Mouse (Mus musculus): ENCODE measurements around the gene Vmn1r4. TPM values are rescaled to one million over a fixed set of nuclear protein-coding genes. Genes with fewer than 3 reads are reported as not detected.

Vmn1r4 gene
- total RNA-seq, 2 experiments from 2014 or later: 0.16 to 0.42 TPM

DNA sequence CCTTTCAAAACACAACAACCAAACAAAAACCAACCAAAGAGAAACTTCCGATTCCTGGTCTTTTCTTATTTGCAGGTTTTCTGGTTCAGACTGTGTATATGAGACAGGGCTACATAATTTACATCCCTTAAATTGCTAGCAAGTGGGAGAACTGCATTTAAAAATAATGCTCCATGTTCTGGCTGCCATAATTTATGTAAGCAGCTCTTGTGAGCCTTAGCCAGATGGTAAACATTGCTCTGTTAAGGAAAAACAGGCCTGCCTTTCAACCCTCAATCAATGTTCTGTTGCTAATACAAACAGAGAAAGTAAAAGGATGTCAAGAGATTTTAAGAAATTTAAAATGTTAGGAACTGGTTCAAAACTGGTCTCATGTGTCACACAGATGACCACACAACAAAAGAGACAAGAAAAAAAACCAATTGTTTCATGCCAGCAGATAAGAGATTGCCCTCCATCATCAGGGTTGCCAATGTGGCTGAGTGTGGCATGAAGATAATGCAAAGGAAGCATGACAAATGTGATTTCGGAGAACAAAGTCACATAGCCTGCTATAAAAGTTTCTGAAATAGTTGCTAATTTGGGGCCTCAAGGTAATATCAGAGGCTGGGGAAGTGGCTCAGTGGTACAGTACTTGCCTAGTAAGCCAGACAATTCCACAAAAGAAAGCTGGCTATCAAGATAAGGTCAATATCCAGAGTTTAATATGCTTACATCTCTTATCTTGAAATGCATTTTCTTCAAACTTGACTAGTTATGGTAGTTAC, 10.5 kb upstream of the Vmn1r4 start:
- DNase-seq (ENCODE audit: low spot score in 2 of 2): no peak

DNA sequence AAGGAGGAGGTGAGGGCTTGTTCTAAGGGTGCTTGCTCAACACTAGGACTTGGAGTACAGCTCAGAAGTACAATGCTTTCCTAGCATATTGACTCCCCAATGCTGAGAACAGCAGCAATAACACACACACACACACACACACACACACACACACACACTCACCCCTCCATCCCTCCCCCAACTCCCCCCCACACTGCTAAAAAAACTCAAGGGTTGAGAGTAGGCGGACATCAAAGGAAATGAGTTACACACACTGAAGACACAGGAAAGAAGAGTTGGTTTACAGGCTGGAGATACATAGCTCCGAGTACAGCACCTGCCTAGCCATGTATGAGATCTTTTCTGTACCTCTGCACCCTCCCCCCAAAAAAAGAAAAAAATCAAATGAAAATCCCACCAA, 7.5 kb upstream of the Vmn1r4 start:
- no peak for DNase-seq (ENCODE audit: low spot score in 2 of 2)

GRCm38 (mm10) chr6:56917578-56918368, 6.0 kb upstream of the Vmn1r4 start:
- DNase-seq (ENCODE audit: low spot score in 2 of 2): no peak

GRCm38 (mm10) chr6:56919330-56920044, 4.3 kb upstream of the Vmn1r4 start:
- DNase-seq (ENCODE audit: low spot score in 2 of 2): no peak

GRCm38 (mm10) chr6:56920222-56921092, 3.4 kb upstream of the Vmn1r4 start:
- DNase-seq (ENCODE audit: low spot score in 2 of 2): no peak

DNA sequence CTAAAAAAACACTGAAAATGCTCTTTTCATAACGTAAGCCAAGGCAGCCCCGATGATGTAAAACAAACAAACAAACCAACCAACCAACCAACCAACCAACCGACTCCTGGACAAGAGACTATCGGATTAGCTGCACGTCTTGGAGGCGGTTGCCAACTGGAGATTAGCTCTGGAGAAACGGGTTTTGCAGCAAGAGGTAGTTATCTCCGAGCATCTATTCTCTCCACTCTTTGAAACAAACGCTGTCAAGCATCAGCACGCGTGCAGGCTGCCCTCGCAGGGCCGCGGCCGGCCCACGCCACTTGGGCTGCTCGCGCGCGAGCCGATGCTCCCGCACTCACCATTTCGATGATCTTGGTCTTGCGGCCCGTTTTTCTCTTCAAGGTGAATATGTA, 487 bp upstream of the Vmn1r4 start:
- DNase-seq (ENCODE audit: low spot score in 2 of 2): peak in 1 of 2 experiments; percentile 22

- DNase-seq (ENCODE audit: low spot score in 2 of 2): no peak
These were observed 8.0 kb downstream of the Vmn1r4 start for GRCm38 (mm10) chr6:56931648-56932415.

DNA sequence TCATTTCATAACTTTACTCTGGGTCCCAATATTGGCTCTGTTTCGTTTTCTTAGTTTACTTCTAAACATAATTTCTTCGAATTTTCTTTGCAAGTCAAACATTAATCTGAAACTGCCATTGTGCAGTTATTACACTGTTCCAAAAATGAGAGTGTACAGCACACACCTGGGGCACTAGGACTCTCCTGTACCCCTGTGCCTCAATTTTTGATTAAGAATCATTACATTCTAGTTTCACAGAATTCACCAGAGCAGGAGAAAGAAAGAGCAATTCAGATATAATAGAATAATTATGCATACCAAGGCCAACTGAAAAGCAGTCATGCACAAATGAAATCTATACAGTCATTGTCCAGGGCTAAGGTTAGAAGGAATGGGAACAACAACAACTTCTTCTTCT, 8.6 kb downstream of the Vmn1r4 start:
- DNase-seq (ENCODE audit: low spot score in 2 of 2): no peak

- DNase-seq (ENCODE audit: low spot score in 2 of 2): no peak
These were observed 10.6 kb downstream of the Vmn1r4 start for GRCm38 (mm10) chr6:56934366-56934765.

DNA sequence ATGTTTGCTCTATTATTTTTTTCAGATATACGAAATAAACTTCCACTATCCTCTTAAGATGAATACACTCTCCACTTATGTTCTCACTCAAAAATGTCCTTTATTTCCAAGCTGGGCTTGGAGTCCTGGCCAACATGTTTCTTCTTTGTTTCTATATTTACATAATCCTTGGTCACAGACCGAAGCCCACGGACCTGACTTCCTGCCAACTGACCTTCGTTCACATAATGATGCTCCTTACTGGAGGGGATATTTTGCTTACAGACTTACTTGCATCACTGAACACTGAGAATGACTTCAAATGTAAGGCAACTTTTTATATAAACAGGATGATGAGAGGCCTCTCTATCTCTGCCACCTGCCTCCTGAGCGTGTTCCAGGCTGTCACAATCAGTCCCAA, 32.6 kb downstream of the Vmn1r4 start:
- no peak for DNase-seq (ENCODE audit: low spot score in 2 of 2)

DNA sequence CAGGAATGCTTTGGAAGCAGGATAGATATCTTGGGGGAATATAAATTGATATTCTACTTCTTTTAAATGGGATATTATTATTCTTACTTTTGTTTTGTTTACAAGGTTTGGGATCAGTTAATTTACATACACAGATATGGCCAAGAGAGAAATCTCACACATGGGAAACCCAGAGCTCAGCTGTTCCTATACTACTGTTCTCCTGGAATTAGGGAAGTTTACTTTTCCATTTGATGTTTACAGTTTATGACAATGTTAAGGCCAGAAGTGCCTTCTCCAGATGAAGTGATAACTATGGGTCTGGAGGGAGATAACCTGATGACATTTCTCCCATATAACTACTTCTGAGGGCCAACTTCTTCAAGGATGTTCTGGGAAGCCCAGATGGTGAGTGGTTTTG, 46.2 kb downstream of the Vmn1r4 start, which contains the start of gene Vmn1r5:
TSS of gene Vmn1r5 (plus strand) at position 301 of the 400 bp plus-strand sequence.
- no peak for DNase-seq (ENCODE audit: low spot score in 2 of 2)

DNA sequence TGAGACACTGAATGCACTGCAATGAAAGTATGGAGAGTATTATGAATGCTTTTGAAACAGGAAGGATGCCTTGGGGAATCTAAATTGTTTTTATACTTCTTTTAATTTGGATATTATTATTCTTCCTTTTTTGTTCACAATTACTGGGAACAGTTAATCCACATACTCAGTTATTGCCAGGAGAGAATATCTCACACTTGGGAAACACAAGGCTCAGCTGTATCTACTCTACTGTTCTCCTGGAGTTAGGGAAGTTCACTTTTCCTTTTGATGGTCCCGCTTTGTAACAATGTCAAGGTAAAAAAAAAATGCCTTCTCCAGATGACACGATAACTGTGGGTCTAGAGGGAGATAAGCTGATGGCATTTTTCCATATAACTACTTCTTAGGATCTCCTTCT, 73.1 kb downstream of the Vmn1r4 start, which contains the start of gene Vmn1r6:
TSS of gene Vmn1r6 (plus strand) at position 301 of the 400 bp plus-strand sequence.
- no peak for DNase-seq (ENCODE audit: low spot score in 2 of 2)

Other genes with a start within 250 kb of the Vmn1r4 start
- 10 to 100 TPM; 12.5 to 13.8 TPM for gene Lsm5, start 219.3 kb upstream of the Vmn1r4 start, total RNA-seq (2021)
- 10 to 100 TPM; 46.5 to 48.3 TPM for gene Avl9, start 209.1 kb upstream of the Vmn1r4 start, total RNA-seq (2021)
- gene Kbtbd2, start 126.2 kb upstream of the Vmn1r4 start, total RNA-seq (2021): 10 to 100 TPM; 67.3 to 71.7 TPM
- gene Fkbp9, start 92.0 kb upstream of the Vmn1r4 start, total RNA-seq (2021): 10 to 100 TPM; 26.8 to 31.4 TPM
- 10 to 100 TPM; 57.1 to 60.8 TPM for gene Nt5c3, start 83 bp upstream of the Vmn1r4 start, total RNA-seq (2021)
- gene Vmn1r5, start 46.3 kb downstream of the Vmn1r4 start, total RNA-seq (2021): not detected
- gene Vmn1r6, start 73.2 kb downstream of the Vmn1r4 start, total RNA-seq (2021): not detected
- not detected for gene Vmn1r7, start 101.3 kb downstream of the Vmn1r4 start, total RNA-seq (2021)
- gene Vmn1r8, start 108.3 kb downstream of the Vmn1r4 start, total RNA-seq (2021): not detected
- gene Vmn1r9, start 142.8 kb downstream of the Vmn1r4 start, total RNA-seq (2021): not detected
- not detected for gene Vmn1r10, start 185.4 kb downstream of the Vmn1r4 start, total RNA-seq (2021)
- gene Vmn1r11, start 209.4 kb downstream of the Vmn1r4 start, total RNA-seq (2021): not detected
- gene Vmn1r12, start 232.9 kb downstream of the Vmn1r4 start, total RNA-seq (2021): not detected

Measured in left cerebral cortex, adult 18-20 months (tissue).